Mouse (Mus musculus) spleen, adult 2 months (tissue): ENCODE results near the gene Fam83b. TPM values are rescaled to one million over a fixed set of nuclear protein-coding genes. Genes with fewer than 3 reads are reported as not detected.
A peak's percentile ranks its signal among the peaks of the same experiment; 100 is the strongest.

ENCODE experiments used
- DNase-seq, 2 experiments: peaks; one replicate each; pipeline versions ENCODE4 v3.0.0 to v3.0.0-alpha.2; 2012 to 2021; ENCODE audit warnings: low spot score in 2 of 2, low read depth in 1 of 2
- H3K27ac ChIP-seq: fragments of 200-500 bp; 2 replicates; pipeline ENCODE4 v1.5.1; 2012; ENCODE audit warnings: low read length, inconsistent platforms; ENCODE audit not compliant: insufficient read depth
- H3K27me3 ChIP-seq: fragments of 200-500 bp; 2 replicates; pipeline ENCODE4 v1.6.1; 2012; ENCODE audit warnings: mild to moderate bottlenecking, moderate library complexity, low read length, inconsistent platforms; ENCODE audit not compliant: control insufficient read depth, insufficient read depth
- H3K36me3 ChIP-seq: fragments of 200-500 bp; 2 replicates; pipeline ENCODE4 v1.6.1; 2012; ENCODE audit warnings: mild to moderate bottlenecking, low read length, inconsistent platforms; ENCODE audit not compliant: control insufficient read depth, insufficient read depth
- H3K4me1 ChIP-seq: fragments of 200-500 bp; 2 replicates; pipeline ENCODE4 v1.6.1; 2011; ENCODE audit warnings: inconsistent platforms; ENCODE audit not compliant: control insufficient read depth, insufficient read depth, insufficient read length
- H3K4me3 ChIP-seq: fragments of 200-500 bp; 2 replicates; pipeline ENCODE4 v1.5.1; 2011; ENCODE audit warnings: mild to moderate bottlenecking, inconsistent platforms; ENCODE audit not compliant: insufficient read depth, insufficient read length; ENCODE audit errors: extremely low read depth
- CTCF ChIP-seq: fragments of 200-500 bp; IDR thresholded peaks from 2 replicates; pipeline ENCODE4 v1.5.1; 2011; ENCODE audit warnings: mild to moderate bottlenecking, inconsistent platforms; ENCODE audit not compliant: insufficient read depth, insufficient read length, insufficient replicate concordance; ENCODE audit errors: extremely low read depth
- POLR2A ChIP-seq: fragments of 200-500 bp; IDR thresholded peaks from 2 replicates; pipeline ENCODE4 v1.6.1; 2011; ENCODE audit warnings: low read depth, low read length, inconsistent platforms
- WGBS: fragments of 180-500 bp; shearing (Covaris S2); methylation state at CpG from one replicate; pipeline ENCODE4 v1.1.7; 2018; 5-methylcytosine and 5-hydroxymethylcytosine counted together
- polyA plus RNA-seq: library from polyadenylated mRNA; depleted of rRNA; stranded (reverse); fragments of >200 nt; gene quantifications from 2 replicates; pipeline ENCODE4 v1.2.3, GENCODE M21; 2012; rRNA removed

Fam83b gene
- polyA plus RNA-seq, result 0.02 TPM in 1 of 2 replicates, not detected in the other

DNA sequence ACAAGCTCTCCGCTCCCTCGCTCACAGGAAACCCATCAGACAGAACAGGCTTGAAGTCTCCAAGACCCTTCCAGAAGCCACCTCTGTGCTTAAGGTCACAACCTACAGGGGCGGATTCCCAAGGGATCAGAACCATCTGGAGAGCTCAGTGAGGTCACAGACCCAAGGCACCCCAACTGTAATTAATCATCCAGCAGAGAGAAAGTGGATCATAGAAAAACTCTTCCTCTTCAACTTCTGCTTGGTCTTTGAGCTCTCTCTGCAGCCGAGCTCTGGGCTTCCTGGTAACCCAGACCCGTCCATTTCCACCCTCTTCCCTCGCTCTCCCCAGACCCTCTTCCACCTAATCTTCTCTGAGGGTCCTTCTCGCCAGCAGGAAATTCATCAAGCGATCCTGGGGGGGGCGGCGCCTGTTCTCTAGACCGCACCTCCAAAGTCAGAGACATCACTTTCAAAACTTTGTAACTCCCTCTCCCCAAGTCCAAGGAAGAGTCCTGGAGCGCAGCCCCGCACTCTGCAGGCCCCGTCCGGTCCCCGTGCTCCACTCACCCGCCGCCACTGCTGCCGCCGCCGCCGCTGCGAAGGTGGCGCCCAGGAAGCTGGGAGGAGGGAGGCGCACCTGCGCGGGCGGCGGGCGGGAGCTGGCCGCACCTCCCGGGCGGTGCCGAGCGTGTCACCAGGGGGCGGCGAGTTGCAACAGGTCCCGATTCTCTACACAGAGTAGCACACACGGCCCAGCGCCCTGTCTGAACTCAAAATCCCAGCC, at the start of gene Fam83b:
Gene Fam83b, minus strand, starts transcription at position 602 of the 766 bp plus-strand sequence.
- no peak for TF ChIP-seq CTCF
- TF ChIP-seq POLR2A, result no peak
- 5% methylated on average over 39 of the region's 40 CpGs for WGBS
- no peaks in the 10 kb centered on the region for H3K4me1 ChIP-seq
- no peaks in the 10 kb centered on the region for H3K36me3 ChIP-seq
- peaks cover 4% of the 10 kb centered on the region; the same call in 1 of the 2 replicates for H3K27me3 ChIP-seq
- H3K27ac ChIP-seq, result no peak within 1 kb of the TSS
- peak within 1 kb of the TSS; percentile 30; the same call in 1 of the 2 replicates for H3K4me3 ChIP-seq
- no peak for DNase-seq

DNA sequence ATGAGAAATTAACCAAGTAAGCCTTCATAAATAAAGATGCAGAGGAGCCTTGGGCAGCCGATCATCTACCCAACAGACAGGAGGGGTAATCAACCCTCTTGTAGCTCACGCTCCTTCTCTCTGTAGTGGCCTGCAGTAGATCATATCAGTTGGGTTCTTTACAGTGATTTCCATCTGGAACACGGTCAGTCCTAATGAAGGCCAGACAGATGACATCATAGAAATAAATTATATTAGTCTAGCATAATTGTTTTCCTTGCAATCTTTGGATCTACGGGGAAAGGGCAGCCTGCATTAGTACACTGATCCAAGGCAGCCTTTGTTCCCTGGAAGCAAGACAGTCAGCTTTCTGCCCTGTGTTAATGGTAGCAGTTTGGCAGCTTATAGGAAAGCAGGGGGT, 47.2 kb upstream of the Fam83b start:
- H3K27ac ChIP-seq, result no peak overlapping the region
- no peaks in the 10 kb centered on the region for H3K36me3 ChIP-seq
- 84% methylated on average over 4 of the region's 4 CpGs for WGBS
- H3K4me1 ChIP-seq, result no peaks in the 10 kb centered on the region
- no peak overlapping the region for H3K4me3 ChIP-seq
- H3K27me3 ChIP-seq, result no peaks in the 10 kb centered on the region
- DNase-seq, result no peak
- TF ChIP-seq CTCF, result no peak
- no peak for TF ChIP-seq POLR2A

DNA sequence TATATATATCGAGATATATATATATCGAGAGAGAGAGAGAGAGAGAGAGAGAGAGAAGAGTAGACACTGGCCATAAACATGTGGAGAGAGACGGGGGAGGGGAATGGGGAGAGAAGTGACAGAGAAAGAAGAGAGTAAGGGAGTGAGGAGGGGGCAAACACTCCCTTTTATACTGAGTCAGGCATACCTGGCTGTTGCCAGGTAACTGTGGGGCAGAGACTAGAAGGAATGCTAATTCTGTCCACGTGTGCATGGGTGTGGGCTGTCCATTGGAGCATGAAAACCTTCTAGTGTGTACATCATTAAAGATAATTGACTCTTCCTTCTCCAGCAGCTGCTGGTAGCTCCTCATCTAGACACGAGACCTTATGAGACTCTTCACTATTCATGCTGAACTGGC, 36.8 kb upstream of the Fam83b start:
- Histone ChIP-seq H3K4me3 (no peak overlapping the region), H3K36me3 (no peaks in the 10 kb centered on the region), H3K27ac (no peak overlapping the region), H3K27me3 (no peaks in the 10 kb centered on the region), H3K4me1 (no peaks in the 10 kb centered on the region)
- WGBS, result 83% methylated on average over 5 of the region's 5 CpGs
- no peak for DNase-seq
- TF ChIP-seq POLR2A (no peak), CTCF (no peak)

DNA sequence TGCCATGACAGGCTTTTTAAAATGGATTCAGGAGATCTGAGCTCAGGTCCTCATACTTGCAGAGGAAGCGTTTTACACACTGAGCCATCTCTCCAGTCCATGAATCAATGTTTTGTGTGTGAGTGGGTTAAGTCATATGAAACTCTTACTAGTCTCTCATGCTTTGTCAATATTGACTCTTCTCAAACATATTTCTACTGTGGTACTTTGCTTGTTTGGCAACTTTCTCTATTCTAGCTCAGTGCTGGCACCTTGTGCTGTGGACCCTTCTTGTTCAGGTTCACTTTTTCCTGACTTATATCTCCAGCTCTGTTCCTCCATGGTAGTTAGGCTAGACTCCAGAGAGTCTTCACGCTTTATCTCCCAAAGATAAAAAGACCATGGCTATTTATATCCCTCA, 36.0 kb upstream of the Fam83b start:
- H3K36me3 ChIP-seq, result no peaks in the 10 kb centered on the region
- H3K27ac ChIP-seq, result no peak overlapping the region
- no peak for TF ChIP-seq POLR2A
- TF ChIP-seq CTCF, result no peak
- WGBS, result 89% methylated on average over 2 of the region's 2 CpGs
- H3K27me3 ChIP-seq, result no peaks in the 10 kb centered on the region
- H3K4me1 ChIP-seq, result no peaks in the 10 kb centered on the region
- DNase-seq, result no peak
- H3K4me3 ChIP-seq, result no peak overlapping the region

DNA sequence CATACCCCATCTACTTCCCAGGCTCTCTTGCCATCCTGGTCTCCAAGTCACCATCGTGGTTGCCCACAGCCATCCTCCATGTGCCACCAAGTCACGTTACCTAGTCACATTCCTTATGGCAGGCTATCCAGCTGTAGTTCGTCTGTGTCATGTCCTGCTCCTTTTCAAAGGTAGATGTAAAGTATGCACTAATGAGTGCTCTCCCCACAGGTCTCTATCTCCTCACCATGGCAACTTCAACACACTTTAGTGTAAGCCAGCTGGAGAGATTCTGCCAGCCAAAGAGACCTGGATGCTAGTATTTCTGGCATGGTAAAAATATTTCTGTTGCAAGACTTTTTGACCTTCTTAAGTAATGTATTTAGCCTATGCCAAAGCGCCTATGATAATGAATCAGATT, 30.5 kb upstream of the Fam83b start:
- no peak for TF ChIP-seq CTCF
- TF ChIP-seq POLR2A, result no peak
- H3K36me3 ChIP-seq, result no peaks in the 10 kb centered on the region

DNA sequence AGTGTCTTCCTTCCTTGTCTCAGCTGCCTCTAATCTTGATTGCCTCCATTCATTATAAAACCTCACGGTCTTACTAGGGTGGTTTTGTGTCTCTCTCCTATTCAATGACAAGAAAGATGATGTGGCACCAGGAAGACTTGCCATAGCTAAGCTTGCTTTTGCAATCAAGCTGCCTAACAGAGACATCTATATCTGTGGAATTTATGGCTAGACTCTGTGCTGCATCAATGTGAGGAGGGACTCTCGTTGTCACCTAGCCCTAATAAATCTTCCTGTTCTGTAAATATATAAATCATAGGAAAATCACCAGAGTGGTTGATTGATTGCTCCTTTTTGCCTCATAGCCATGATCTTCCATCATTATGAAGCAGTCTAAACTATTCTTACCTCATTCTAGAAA, 26.9 kb upstream of the Fam83b start:
- TF ChIP-seq CTCF (no peak), POLR2A (no peak)
- no peaks in the 10 kb centered on the region for H3K27me3 ChIP-seq
- 63% methylated on average over 2 of the region's 2 CpGs for WGBS
- H3K36me3 ChIP-seq, result no peaks in the 10 kb centered on the region
- H3K4me1 ChIP-seq, result no peaks in the 10 kb centered on the region
- no peak for DNase-seq
- no peak overlapping the region for H3K27ac ChIP-seq
- H3K4me3 ChIP-seq, result no peak overlapping the region

More for the DNA sequence above, 30.5 kb upstream of the Fam83b start:
- H3K27me3 ChIP-seq, result no peaks in the 10 kb centered on the region
- DNase-seq, result no peak
- H3K27ac ChIP-seq, result no peak overlapping the region
- H3K4me1 ChIP-seq, result no peaks in the 10 kb centered on the region
- no peak overlapping the region for H3K4me3 ChIP-seq
- 86% methylated on average over 4 of the region's 4 CpGs for WGBS

DNA sequence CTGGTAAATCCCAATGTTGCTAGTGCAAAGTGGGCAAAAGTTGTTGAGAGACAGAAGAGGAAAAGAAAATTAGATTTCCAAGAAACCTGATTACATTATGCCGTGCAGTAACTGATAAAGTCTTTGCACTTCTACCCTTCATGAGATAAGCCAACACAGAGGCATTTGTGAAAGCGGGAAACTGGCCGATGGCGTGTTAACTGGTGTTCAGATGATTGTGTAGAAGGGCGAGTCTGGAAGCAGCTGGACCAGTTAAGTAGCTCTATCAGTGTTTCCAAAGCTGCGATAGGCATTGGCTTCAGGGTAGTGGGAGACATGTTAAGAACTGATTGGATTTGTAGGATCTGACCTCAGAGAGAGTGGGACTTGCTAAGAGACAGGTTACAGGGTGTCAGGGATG, 17.0 kb upstream of the Fam83b start:
- no peak overlapping the region for H3K27ac ChIP-seq
- no peak for DNase-seq
- TF ChIP-seq POLR2A (no peak), CTCF (no peak)
- no peaks in the 10 kb centered on the region for H3K36me3 ChIP-seq
- H3K4me3 ChIP-seq, result no peak overlapping the region
- WGBS, result 87% methylated on average over 6 of the region's 6 CpGs
- H3K4me1 ChIP-seq, result no peaks in the 10 kb centered on the region
- no peaks in the 10 kb centered on the region for H3K27me3 ChIP-seq
